Mouse (Mus musculus) CH12.LX (cell line): ENCODE data around the gene Ncoa5. TPM values are rescaled to one million over a fixed set of nuclear protein-coding genes. Genes with fewer than 3 reads are reported as not detected.
A peak's percentile ranks its signal among the peaks of the same experiment; 100 is the strongest.

Experiments used
- DNase-seq: peaks from one replicate; pipeline ENCODE4 v3.0.0-alpha.2; 2013; ENCODE audit errors: extremely low read depth
- H3K27ac ChIP-seq: 2 replicates; pipeline ENCODE4 v1.5.1; 2012; ENCODE audit warnings: low read depth, mild to moderate bottlenecking, control low read depth, moderate library complexity; ENCODE audit not compliant: insufficient read depth
- H3K27me3 ChIP-seq: replicated peaks from 2 replicates; pipeline ENCODE3; 2012; ENCODE audit warnings: inconsistent platforms
- H3K36me3 ChIP-seq, 2 experiments: replicated peaks in 1 of 2; 2 replicates each; pipeline versions ENCODE3 to v1.6.1; 2012; ENCODE audit warnings: inconsistent platforms in 1 of 2, low read length in 1 of 2, mild to moderate bottlenecking in 1 of 2, mixed read lengths in 1 of 2, moderate library complexity in 1 of 2; ENCODE audit not compliant: control insufficient read depth in 1 of 2, insufficient read depth in 1 of 2
- H3K4me1 ChIP-seq, 2 experiments: 2 replicates each; pipeline ENCODE4 v1.6.1; 2012; ENCODE audit warnings: inconsistent platforms in 1 of 2, moderate library complexity in 1 of 2; ENCODE audit not compliant: insufficient read depth in 2 of 2, control insufficient read depth in 1 of 2
- H3K4me2 ChIP-seq: 2 replicates; pipeline ENCODE4 v1.6.1; 2012; ENCODE audit warnings: low read depth, mild to moderate bottlenecking, control low read depth; ENCODE audit not compliant: poor library complexity, insufficient read depth, severe bottlenecking
- H3K4me3 ChIP-seq, 3 experiments: fragments of 150-350 bp in 1 of 3; sonication (generic) in 1 of 3; replicated peaks in 1 of 3; 2 replicates each; pipeline versions ENCODE3 to v1.5.1; 2011 to 2012; ENCODE audit warnings: low read depth in 2 of 3, low read length in 2 of 3, mild to moderate bottlenecking in 2 of 3, moderate library complexity in 2 of 3, control low read depth in 1 of 3, improper control_type of control experiment in 1 of 3, inconsistent platforms in 1 of 3, mixed read lengths in 1 of 3; ENCODE audit not compliant: poor library complexity in 1 of 3
- H3K79me2 ChIP-seq: replicated peaks from 2 replicates; pipeline ENCODE4 v1.6.1; 2012; ENCODE audit warnings: mild to moderate bottlenecking, moderate library complexity; ENCODE audit not compliant: control insufficient read depth, poor library complexity, insufficient read depth, severe bottlenecking; ENCODE audit errors: extremely low read depth
- H3K9ac ChIP-seq: 2 replicates; pipeline ENCODE4 v1.6.1; 2012; ENCODE audit warnings: low read depth, mild to moderate bottlenecking, control low read depth, moderate library complexity; ENCODE audit not compliant: insufficient read depth
- H3K9me3 ChIP-seq: replicated peaks from 2 replicates; pipeline ENCODE3; 2012; ENCODE audit warnings: low read length, inconsistent platforms, mixed read lengths
- BHLHE40 ChIP-seq: IDR thresholded peaks from 2 replicates; pipeline ENCODE4 v1.6.1; 2011; ENCODE audit warnings: mild to moderate bottlenecking, low read depth, low read length, improper control_type of control experiment
- CTCF ChIP-seq, 2 experiments: IDR thresholded peaks in 1 of 2; conservative IDR thresholded peaks in 1 of 2; 2 replicates each; pipeline ENCODE4 v1.5.1; 2011 to 2012; ENCODE audit warnings: low read depth in 2 of 2, low read length in 2 of 2, improper control_type of control experiment in 1 of 2, inconsistent platforms in 1 of 2, mild to moderate bottlenecking in 1 of 2, moderate library complexity in 1 of 2
- ETS1 ChIP-seq: conservative IDR thresholded peaks from 2 replicates; pipeline ENCODE4 v1.6.1; 2012; ENCODE audit warnings: low read depth, mild to moderate bottlenecking, inconsistent platforms, low read length, improper control_type of control experiment, moderate library complexity
- GABPA ChIP-seq: IDR thresholded peaks from 2 replicates; pipeline ENCODE4 v1.6.1; 2012; ENCODE audit warnings: low read depth, low read length, improper control_type of control experiment, inconsistent platforms; ENCODE audit not compliant: insufficient replicate concordance
- IRF4 ChIP-seq: IDR thresholded peaks from 2 replicates; pipeline ENCODE4 v1.6.1; 2014; ENCODE audit warnings: low read depth, mild to moderate bottlenecking, inconsistent platforms, low read length, improper control_type of control experiment
- MAX ChIP-seq: IDR thresholded peaks from 2 replicates; pipeline ENCODE4 v1.6.1; 2011; ENCODE audit warnings: low read length, improper control_type of control experiment
- MAZ ChIP-seq: IDR thresholded peaks from 2 replicates; pipeline ENCODE4 v1.6.1; 2012; ENCODE audit warnings: low read depth, mild to moderate bottlenecking, inconsistent platforms, low read length, improper control_type of control experiment, moderate library complexity
- MXI1 ChIP-seq: IDR thresholded peaks from 2 replicates; pipeline ENCODE4 v1.6.1; 2011; ENCODE audit warnings: mild to moderate bottlenecking, low read depth, low read length, improper control_type of control experiment
- MYC ChIP-seq: IDR thresholded peaks from 2 replicates; pipeline ENCODE4 v1.6.1; 2011; ENCODE audit warnings: low read depth, mild to moderate bottlenecking, improper control_type of control experiment, low read length
- NRF1 ChIP-seq: IDR thresholded peaks from 2 replicates; pipeline ENCODE4 v1.6.1; 2014; ENCODE audit warnings: low read depth, mild to moderate bottlenecking, inconsistent platforms, low read length, improper control_type of control experiment, moderate library complexity
- RAD21 ChIP-seq: IDR thresholded peaks from 2 replicates; pipeline ENCODE4 v1.6.1; 2011; ENCODE audit warnings: low read depth, mild to moderate bottlenecking, low read length, improper control_type of control experiment, moderate library complexity
- SMC3 ChIP-seq: IDR thresholded peaks from 2 replicates; pipeline ENCODE4 v1.6.1; 2011; ENCODE audit warnings: low read depth, low read length, improper control_type of control experiment
- TBP ChIP-seq: conservative IDR thresholded peaks from 2 replicates; pipeline ENCODE4 v1.6.1; 2011; ENCODE audit warnings: low read depth, low read length, improper control_type of control experiment
- UBTF ChIP-seq: IDR thresholded peaks from 2 replicates; pipeline ENCODE4 v1.6.1; 2012; ENCODE audit warnings: low read depth, mild to moderate bottlenecking, inconsistent platforms, low read length, improper control_type of control experiment, moderate library complexity
- ZC3H11A ChIP-seq: IDR thresholded peaks from 2 replicates; pipeline ENCODE4 v1.6.1; 2012; ENCODE audit warnings: low read depth, mild to moderate bottlenecking, inconsistent platforms, low read length, improper control_type of control experiment
- ZMIZ1 ChIP-seq: IDR thresholded peaks from 2 replicates; pipeline ENCODE4 v1.6.1; 2012; ENCODE audit warnings: low read depth, mild to moderate bottlenecking, inconsistent platforms, low read length, improper control_type of control experiment
- dilution Hi-C: fragments of 300-500 bp; cut with MboI; formaldehyde crosslinking; loops from 2 replicates; pipeline ENCODE4 v1.14.3; 2020; ENCODE audit warnings: low sequenced_read_pairs; ENCODE audit not compliant: extremely low pct_unique_long_range_greater_than_20kb, extremely low pct_ligation_motif_present
- in situ Hi-C: fragments of 300-500 bp; cut with MboI; formaldehyde crosslinking; loops from 3 replicates; pipeline ENCODE4 v1.14.3; 2019; ENCODE audit warnings: low sequenced_read_pairs, low pct_ligation_motif_present, low pct_unique_long_range_greater_than_20kb, mixed read lengths
- polyA plus RNA-seq: library from polyadenylated mRNA; unstranded; fragments of >175 nt; gene quantifications from 2 replicates; pipeline ENCODE4 v1.2.1, GENCODE M21; 2012; ENCODE audit warnings: low read depth; ENCODE audit not compliant: insufficient read length
- total RNA-seq, 2 experiments: library from RNA; depleted of rRNA; stranded (reverse); fragments of 300-350 nt in 1 of 2; fragments of >200 nt in 1 of 2; gene quantifications; 2 replicates each; pipeline ENCODE4 v1.2.3; 2012 to 2014

The Ncoa5 gene
- total and polyA plus RNA-seq, 3 experiments = 18.6 to 46.4 (median 20.1) TPM

GRCm38 (mm10) chr2:164955725-164956124 is 78.9 kb downstream of the Ncoa5 start:
- Histone ChIP-seq H3K9ac (no peak overlapping the region), H3K4me2 (no peak overlapping the region), H3K27me3 (peaks cover 76% of the 10 kb centered on the region), H3K27ac (no peak overlapping the region), H3K4me3 (no peak overlapping the region), H3K36me3 (no peaks in the 10 kb centered on the region), H3K79me2 (no peaks in the 10 kb centered on the region), H3K9me3 (peaks cover 32% of the 10 kb centered on the region), H3K4me1 (peaks cover 9 to 19% of the 10 kb centered on the region in 2 experiments)
- no peak for DNase-seq
- dilution Hi-C loops (no loop called here), in situ Hi-C loops (loop anchor here (10.0 kb wide), 1 partner anchor 329 kb away; the partner anchor contains the start of gene Slc35c2)
- TF ChIP-seq CTCF (conservative IDR thresholded peaks at IDR 0.05 in 1 of 2, IDR thresholded peaks at IDR 0.05 in 1 of 2; ENCODE audit: low read depth in 2 of 2, low read length in 2 of 2) (peak in 1 of 2 experiments; percentile 10; a peak in 1 of 4 replicates), MXI1 (no peak)

GRCm38 (mm10) chr2:164953224-164953623 is 81.4 kb downstream of the Ncoa5 start:
- in situ Hi-C loops = loop anchor here (10.0 kb wide), 1 partner anchor 332 kb away; the partner anchor contains the start of gene Slc35c2
- Histone ChIP-seq H3K4me1 (peaks cover 9 to 13% of the 10 kb centered on the region in 2 experiments), H3K4me2 (no peak overlapping the region), H3K9ac (no peak overlapping the region), H3K4me3 (no peak overlapping the region), H3K36me3 (no peaks in the 10 kb centered on the region), H3K9me3 (peaks cover 27% of the 10 kb centered on the region), H3K79me2 (no peaks in the 10 kb centered on the region), H3K27ac (no peak overlapping the region), H3K27me3 (peaks cover 81% of the 10 kb centered on the region)
- TF ChIP-seq MAX (no peak), MYC (no peak), IRF4 (no peak), GABPA (no peak), SMC3 (peak; percentile 59), CTCF (conservative IDR thresholded peaks at IDR 0.05 in 1 of 2, IDR thresholded peaks at IDR 0.05 in 1 of 2; ENCODE audit: low read depth in 2 of 2, low read length in 2 of 2) (peak; percentile 62 to 86), ETS1 (no peak), UBTF (no peak), TBP (no peak), MAZ (peak; percentile 72; the same call in 1 of the 2 replicates), ZMIZ1 (no peak), NRF1 (no peak), RAD21 (peak; percentile 80), ZC3H11A (no peak), BHLHE40 (no peak)
- TF ChIP-seq, all 38 proteins: peak for 4
- dilution Hi-C loops = no loop called here
- DNase-seq = peak; percentile 71
